Mouse (Mus musculus) brain, embryonic 14.5 days (tissue): ENCODE data around the gene Pkp3. TPM values are rescaled to one million over a fixed set of nuclear protein-coding genes. Genes with fewer than 3 reads are reported as not detected.
A peak's percentile ranks its signal among the peaks of the same experiment; 100 is the strongest.
"Not testable (repeated sequence)": the region's sequence is repeated elsewhere in the genome, so short reads cannot be mapped to it uniquely, and the experiment has no call there.

Experiments
- DNase-seq: peaks from one replicate; pipeline ENCODE4 v3.0.0-alpha.2; 2011; ENCODE audit warnings: low read depth
- CTCF ChIP-seq: fragments of 200-500 bp; IDR thresholded peaks from 2 replicates; pipeline ENCODE4 v1.5.1; 2012; ENCODE audit warnings: inconsistent platforms, mild to moderate bottlenecking, moderate library complexity, borderline replicate concordance; ENCODE audit not compliant: insufficient read depth, insufficient read length; ENCODE audit errors: extremely low read depth
- POLR2A ChIP-seq: fragments of 200-500 bp; IDR thresholded peaks from 2 replicates; pipeline ENCODE4 v1.6.1; 2012; ENCODE audit warnings: mild to moderate bottlenecking, inconsistent platforms, borderline replicate concordance; ENCODE audit not compliant: poor library complexity, insufficient read depth, insufficient read length, severe bottlenecking; ENCODE audit errors: extremely low read depth
- polyA plus RNA-seq: library from polyadenylated mRNA; depleted of rRNA; stranded (reverse); fragments of >200 nt; gene quantifications from 2 replicates; pipeline ENCODE4 v1.2.3, GENCODE M21; 2012; rRNA removed

The Pkp3 gene
- 2.5 and 2.9 TPM in 2 replicates for polyA plus RNA-seq

- TF ChIP-seq POLR2A (no peak), CTCF (no peak)
- DNase-seq = no peak
Observed at GRCm38 (mm10) chr7:141077841-141078240, at the start of gene Pkp3. Pkp3 (plus strand) TSS chr7:141078218.

GRCm38 (mm10) chr7:141028831-141029230 is 49.2 kb upstream of the Pkp3 start, which contains the start of gene Gm17387:
Gm17387 (plus strand) TSS chr7:141029131.
- TF ChIP-seq POLR2A (no peak), CTCF (no peak)

DNA sequence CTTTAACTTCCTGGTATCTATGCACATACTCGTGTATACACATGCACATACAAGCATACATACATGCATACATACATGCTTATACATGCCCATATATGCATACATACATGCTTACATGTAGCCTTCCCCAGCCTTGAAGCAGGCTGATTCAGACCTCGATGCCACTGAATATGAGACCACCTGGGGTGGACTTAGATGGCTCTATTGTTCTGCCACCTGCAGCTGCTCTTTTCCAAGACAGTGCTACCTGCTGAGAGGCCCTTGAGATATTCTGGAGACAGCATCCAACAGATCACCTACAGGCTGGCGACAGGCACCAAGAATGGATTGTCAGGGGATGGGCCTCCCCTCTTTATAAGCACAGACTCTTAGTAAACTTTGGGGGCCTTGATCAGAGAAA is 47.6 kb upstream of the Pkp3 start:
- DNase-seq = no peak
- no peak for TF ChIP-seq POLR2A
- TF ChIP-seq CTCF = no peak

More at GRCm38 (mm10) chr7:141028831-141029230, 49.2 kb upstream of the Pkp3 start, which contains the start of gene Gm17387:
- no peak for DNase-seq

- no peak for DNase-seq
- TF ChIP-seq POLR2A (no peak), CTCF (no peak)
Observed at GRCm38 (mm10) chr7:141032458-141033167, 45.4 kb upstream of the Pkp3 start.

DNA sequence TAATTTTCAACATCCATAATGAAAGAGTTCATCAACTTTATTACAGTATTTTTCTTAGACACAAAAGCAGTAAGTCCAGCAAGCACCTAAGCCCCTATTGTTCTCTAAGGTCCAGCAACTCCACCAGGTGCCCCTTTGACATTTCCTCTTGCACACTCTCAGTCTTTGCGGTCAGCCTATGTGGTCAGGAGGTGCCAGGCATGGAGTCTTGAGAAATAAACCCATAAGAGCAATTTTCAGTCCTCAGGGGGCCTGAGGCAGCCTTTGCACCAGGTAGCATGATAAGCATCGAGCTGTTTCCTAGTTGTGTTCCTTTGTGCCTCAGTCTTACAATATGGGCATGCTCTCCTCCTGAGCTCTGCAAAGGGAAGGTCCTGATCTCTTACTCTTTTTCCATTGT is 41.4 kb upstream of the Pkp3 start:
- not testable (repeated sequence) for DNase-seq

DNA sequence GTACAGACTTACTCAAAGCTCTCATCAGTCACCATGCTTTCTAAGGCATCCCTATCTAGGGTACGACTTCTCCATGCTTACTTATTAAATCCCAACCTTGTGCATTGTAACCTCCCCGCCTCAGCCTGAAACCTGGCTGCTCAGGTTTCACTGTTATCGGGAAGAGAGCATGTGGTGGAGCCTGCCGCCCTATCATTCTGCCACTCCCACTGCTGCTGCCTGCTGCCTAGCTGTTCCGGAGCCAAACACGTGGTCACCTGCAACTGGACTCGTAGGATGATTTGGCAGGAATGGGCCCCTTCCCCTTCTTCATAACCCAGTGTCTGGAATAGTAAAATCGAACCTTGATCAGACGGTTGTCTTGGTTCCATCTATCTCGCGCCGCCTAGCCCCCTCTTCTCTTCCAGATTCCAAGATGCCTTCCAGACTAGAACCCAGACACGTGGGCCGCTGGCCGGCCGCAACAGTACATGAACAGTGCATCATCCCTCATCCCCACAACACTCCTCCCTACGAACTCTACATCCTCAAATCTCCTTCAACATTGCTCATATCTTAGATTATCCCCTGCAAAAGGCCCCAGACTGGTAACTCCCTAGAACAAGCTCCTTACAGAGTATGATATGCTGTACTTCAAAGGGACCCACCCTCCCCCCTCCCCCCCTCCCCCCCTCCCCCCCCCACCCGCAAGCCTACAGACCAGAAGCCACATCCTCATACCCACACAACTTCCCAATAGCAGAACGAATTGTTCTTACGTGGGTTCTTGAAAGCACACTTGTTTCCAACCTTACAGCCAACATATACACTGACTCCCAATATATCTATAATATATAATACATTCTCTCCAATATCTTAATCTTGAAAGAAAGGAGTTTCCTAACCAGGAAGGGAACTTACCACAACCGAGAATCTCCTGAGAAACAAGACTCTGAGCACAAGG is 39.7 kb upstream of the Pkp3 start:
- TF ChIP-seq POLR2A (no peak), CTCF (no peak)
- no peak for DNase-seq

DNA sequence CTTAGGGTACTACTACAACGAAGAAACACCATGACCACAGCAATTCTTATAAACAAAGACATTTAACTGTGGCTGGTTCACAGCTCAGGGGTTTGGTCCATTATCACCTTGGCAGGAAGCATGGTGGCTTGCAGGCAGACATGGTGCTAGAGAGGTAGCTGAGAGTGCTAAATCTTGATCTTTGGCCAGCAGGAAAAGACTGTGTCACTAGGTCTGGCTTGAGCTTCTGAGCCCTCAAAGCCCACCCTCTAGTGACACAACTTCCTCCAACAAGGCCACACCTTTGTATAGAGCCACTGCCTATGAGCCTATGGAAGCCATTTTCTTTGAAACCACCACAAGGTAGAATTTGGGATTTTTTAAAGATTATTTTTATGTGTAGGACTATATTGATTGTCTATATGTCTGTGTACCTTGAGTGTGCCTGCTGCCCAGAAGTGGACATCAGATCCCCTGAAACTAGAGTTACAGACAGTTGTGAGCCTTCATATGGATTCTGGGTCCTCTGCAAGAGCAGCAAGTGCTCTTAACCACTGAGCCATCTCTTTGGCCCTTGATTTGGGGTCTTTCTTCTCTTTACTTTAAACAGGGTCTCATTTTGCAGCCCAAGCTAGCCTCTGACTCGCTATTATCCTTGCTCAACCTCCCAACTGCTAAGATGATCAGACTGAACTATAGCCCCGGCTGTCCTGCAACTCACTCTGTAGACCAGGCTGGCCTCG is 38.5 kb upstream of the Pkp3 start:
- no peak for DNase-seq
- TF ChIP-seq CTCF (no peak), POLR2A (no peak)

- peak; percentile 38 for DNase-seq
- TF ChIP-seq POLR2A (no peak), CTCF (no peak)
Observed at GRCm38 (mm10) chr7:141040867-141041606, 37.0 kb upstream of the Pkp3 start.

- TF ChIP-seq POLR2A (no peak), CTCF (no peak)
Observed at GRCm38 (mm10) chr7:141041661-141042060, 36.4 kb upstream of the Pkp3 start.

DNA sequence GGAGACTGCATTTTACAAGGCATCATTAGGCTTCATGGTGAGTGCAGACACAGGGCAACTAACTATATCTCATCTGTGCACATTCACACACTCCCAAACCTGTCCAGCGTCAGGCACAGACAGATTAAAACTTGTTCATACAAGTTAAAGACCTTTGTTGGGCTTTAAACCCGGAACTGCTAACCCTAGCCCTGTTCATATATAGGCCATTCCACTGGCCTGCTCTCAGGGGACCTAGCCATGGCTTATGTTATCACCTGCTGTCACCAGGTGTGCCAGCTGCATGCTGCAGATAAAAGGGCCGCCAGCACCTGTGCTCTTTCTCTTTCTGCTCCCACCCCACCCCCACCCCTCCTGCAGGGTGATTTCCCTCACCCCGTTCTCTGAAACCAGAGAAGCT is 35.5 kb upstream of the Pkp3 start:
- TF ChIP-seq CTCF (no peak), POLR2A (no peak)
- no peak for DNase-seq

More at GRCm38 (mm10) chr7:141041661-141042060, 36.4 kb upstream of the Pkp3 start:
- peak; percentile 86 for DNase-seq

DNA sequence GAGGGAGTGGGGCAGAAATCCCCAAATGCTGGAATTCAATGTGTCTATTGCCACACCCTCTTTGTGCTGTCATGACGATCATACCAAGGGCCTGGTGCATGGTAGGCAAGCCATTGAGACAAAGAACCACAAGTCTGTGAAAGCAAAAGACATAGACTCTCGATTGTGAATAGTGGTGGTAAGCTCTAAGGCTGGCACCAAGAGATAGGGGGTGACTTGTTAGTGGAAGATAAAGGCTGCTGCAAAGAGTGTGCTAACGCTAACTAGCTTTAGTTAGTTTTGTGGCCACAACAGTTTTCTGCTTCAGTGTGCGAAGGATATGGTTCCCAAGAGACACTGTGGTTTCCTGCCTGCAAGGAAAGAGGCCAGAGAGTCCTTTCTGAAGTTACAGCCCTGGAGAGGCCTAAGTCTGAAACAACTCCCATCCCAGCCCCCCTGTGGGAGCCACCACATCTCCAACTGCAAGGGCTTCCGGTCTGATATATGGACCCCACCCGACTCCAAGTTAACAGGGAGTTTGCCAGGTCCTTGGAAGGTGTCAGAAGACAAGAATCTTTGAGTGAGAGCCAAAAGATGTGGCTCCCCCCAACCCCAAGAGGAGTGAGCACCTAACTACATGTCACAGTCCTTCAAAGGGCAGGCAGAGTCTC is 31.0 kb upstream of the Pkp3 start:
- no peak for DNase-seq
- TF ChIP-seq CTCF (no peak), POLR2A (no peak)
